Mouse (Mus musculus): ENCODE results near the gene Kcnj10. TPM values are rescaled to one million over a fixed set of nuclear protein-coding genes. Genes with fewer than 3 reads are reported as not detected.

Gene Kcnj10
- total RNA-seq, 1 experiment from 2014 or later, result 0.39 TPM

Other genes starting within 250 kb of the Kcnj10 start
- gene Pex19, start 214.5 kb upstream of the Kcnj10 start, total RNA-seq (2021), result 106 and 158 TPM in 2 replicates
- 130 and 169 TPM in 2 replicates for gene Dcaf8, start 193.1 kb upstream of the Kcnj10 start, total RNA-seq (2021)
- gene Pea15a, start 134.4 kb upstream of the Kcnj10 start, total RNA-seq (2021), result 48.3 and 52.1 TPM in 2 replicates
- 1.00 TPM in 1 of 2 replicates, not detected in the other for gene Casq1, start 121.3 kb upstream of the Kcnj10 start, total RNA-seq (2021)
- 0.88 and 2.3 TPM in 2 replicates for gene Atp1a4, start 82.8 kb upstream of the Kcnj10 start, total RNA-seq (2021)
- 33.7 and 48.7 TPM in 2 replicates for gene Igsf8, start 79.6 kb upstream of the Kcnj10 start, total RNA-seq (2021)
- gene Atp1a2, start 43.1 kb upstream of the Kcnj10 start, total RNA-seq (2021), result 110 and 122 TPM in 2 replicates
- gene Kcnj9, start 11.9 kb upstream of the Kcnj10 start, total RNA-seq (2021), result 0.18 TPM in 1 of 2 replicates, not detected in the other
- 11.8 and 13.1 TPM in 2 replicates for gene Pigm, start 35.3 kb downstream of the Kcnj10 start, total RNA-seq (2021)
- 1.9 and 3.4 TPM in 2 replicates for gene Slamf9, start 134.1 kb downstream of the Kcnj10 start, total RNA-seq (2021)
- 2.9 and 3.6 TPM in 2 replicates for gene Igsf9, start 140.6 kb downstream of the Kcnj10 start, total RNA-seq (2021)
- 80.7 and 88.8 TPM in 2 replicates for gene Tagln2, start 158.8 kb downstream of the Kcnj10 start, total RNA-seq (2021)
- 1.3 TPM in 1 of 2 replicates, not detected in the other for gene Cfap45, start 179.6 kb downstream of the Kcnj10 start, total RNA-seq (2021)
- 0.33 TPM in 1 of 2 replicates, not detected in the other for gene Vsig8, start 214.7 kb downstream of the Kcnj10 start, total RNA-seq (2021)
- 0.24 TPM in 1 of 2 replicates, not detected in the other for gene Slamf8, start 249.4 kb downstream of the Kcnj10 start, total RNA-seq (2021)

Data from adrenal gland, postnatal 25 days (tissue).